Mouse (Mus musculus) lung, adult 10 weeks (tissue): Measurements from ENCODE around the gene B830017H08Rik. TPM values are rescaled to one million over a fixed set of nuclear protein-coding genes. Genes with fewer than 3 reads are reported as not detected.

Experiments used
- polyA plus RNA-seq: library from polyadenylated mRNA; stranded (reverse); fragments of 350-450 nt; fragmentation: Illumina TruSeq; extraction: RNeasy Lipid Tissue Mini Kit (QIAGEN cat#74804); gene quantifications from one replicate; pipeline ENCODE4 v1.2.3, GENCODE M21; 2014; ENCODE audit warnings: low read depth, low replicate concordance; ENCODE audit not compliant: insufficient read depth

B830017H08Rik gene
- polyA plus RNA-seq = not detected

GRCm38 (mm10) chr16:17832821-17833220, at the start of gene B830017H08Rik:
TSS of gene B830017H08Rik (plus strand) at chr16:17833121.

GRCm38 (mm10) chr16:17796971-17797811, 35.7 kb upstream of the B830017H08Rik start, which contains the start of gene Scarf2:
TSS of gene Scarf2 (plus strand) at chr16:17797282.

DNA sequence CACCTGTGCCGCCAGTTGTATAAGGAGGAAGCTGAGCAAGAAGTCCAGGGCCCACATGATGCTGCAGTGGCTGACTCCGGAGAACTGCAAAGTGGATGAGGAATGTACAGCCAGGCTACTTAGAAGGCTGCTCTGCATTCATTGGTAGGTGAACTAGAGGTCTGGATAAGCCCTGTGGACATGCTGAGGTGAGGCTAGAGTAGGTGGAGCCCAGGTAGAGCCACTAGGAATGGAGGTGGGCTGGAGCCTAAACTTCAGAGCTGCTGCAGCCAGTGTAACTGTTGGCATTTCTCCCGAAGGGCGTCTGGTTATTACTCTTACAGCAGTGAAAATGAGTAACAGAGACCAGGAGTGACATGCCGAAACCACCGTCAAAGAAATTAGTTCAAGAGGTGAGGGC, 5.1 kb downstream of the B830017H08Rik start, which contains the start of gene Car15:
TSS of gene Car15 (minus strand) at position 314 of the 400 bp plus-strand sequence.

Other genes starting within 250 kb of the B830017H08Rik start
- gene Slc7a4, start 249.9 kb upstream of the B830017H08Rik start, polyA plus RNA-seq = 10.1 TPM
- 7.3 TPM for gene Smpd4, start 213.8 kb upstream of the B830017H08Rik start, polyA plus RNA-seq
- gene Ccdc74a, start 186.7 kb upstream of the B830017H08Rik start, polyA plus RNA-seq = 5.2 TPM
- gene Med15, start 100.2 kb upstream of the B830017H08Rik start, polyA plus RNA-seq = 16.6 TPM
- gene Klhl22, start 73.5 kb upstream of the B830017H08Rik start, polyA plus RNA-seq = 18.9 TPM
- 31.5 TPM for gene Scarf2, start 35.8 kb upstream of the B830017H08Rik start, polyA plus RNA-seq
- 3.9 TPM for gene Car15, start 5.2 kb downstream of the B830017H08Rik start, polyA plus RNA-seq
- gene Gm20518, start 58.5 kb downstream of the B830017H08Rik start, polyA plus RNA-seq = 0.10 TPM
- 0.06 TPM for gene Tssk1, start 61.1 kb downstream of the B830017H08Rik start, polyA plus RNA-seq
- gene Dgcr2, start 65.4 kb downstream of the B830017H08Rik start, polyA plus RNA-seq = 26.6 TPM
- not detected for gene Tssk2, start 65.5 kb downstream of the B830017H08Rik start, polyA plus RNA-seq
- gene Ess2, start 78.2 kb downstream of the B830017H08Rik start, polyA plus RNA-seq = 10.9 TPM
- gene Gsc2, start 81.9 kb downstream of the B830017H08Rik start, polyA plus RNA-seq = not detected
- 56.6 TPM for gene Slc25a1, start 95.1 kb downstream of the B830017H08Rik start, polyA plus RNA-seq
- gene Vpreb2, start 147.3 kb downstream of the B830017H08Rik start, polyA plus RNA-seq = not detected
- 61.9 TPM for gene Dgcr6, start 219.7 kb downstream of the B830017H08Rik start, polyA plus RNA-seq